Mouse (Mus musculus): ENCODE measurements around the gene Sdcbp2.
A peak's percentile ranks its signal among the peaks of the same experiment; 100 is the strongest.
"Not testable (repeated sequence)": the region's sequence is repeated elsewhere in the genome, so short reads cannot be mapped to it uniquely, and the experiment has no call there.

Sdcbp2 gene

GRCm38 (mm10) chr2:151573667-151574066 is 1.2 kb downstream of the Sdcbp2 start:
- no peak for DNase-seq

- no peak for DNase-seq
These were observed 2.2 kb downstream of the Sdcbp2 start for GRCm38 (mm10) chr2:151574607-151575006.

- DNase-seq, result peak; percentile 23 to 43
These were observed 2.8 kb downstream of the Sdcbp2 start for GRCm38 (mm10) chr2:151575119-151575698.

- DNase-seq, result peak; percentile 27 to 29
These were observed 3.4 kb downstream of the Sdcbp2 start for GRCm38 (mm10) chr2:151575699-151576389.

- no peak for DNase-seq
These were observed 6.8 kb downstream of the Sdcbp2 start for GRCm38 (mm10) chr2:151579183-151579582.

- DNase-seq, result no peak
These were observed 8.5 kb downstream of the Sdcbp2 start for GRCm38 (mm10) chr2:151580945-151581344.

GRCm38 (mm10) chr2:151585934-151586333 is 13.5 kb downstream of the Sdcbp2 start:
- no peak for DNase-seq

- DNase-seq, result no peak
These were observed 14.4 kb downstream of the Sdcbp2 start for GRCm38 (mm10) chr2:151586807-151587206.

GRCm38 (mm10) chr2:151587306-151587705 is 14.9 kb downstream of the Sdcbp2 start:
- no peak for DNase-seq

- DNase-seq, result no peak
These were observed 25.6 kb downstream of the Sdcbp2 start for GRCm38 (mm10) chr2:151598068-151598467.

- no peak for DNase-seq
These were observed 29.7 kb downstream of the Sdcbp2 start for GRCm38 (mm10) chr2:151602106-151602505.

- no peak for DNase-seq
These were observed 31.2 kb downstream of the Sdcbp2 start for GRCm38 (mm10) chr2:151603630-151604029.

- no peak for DNase-seq
These were observed 33.1 kb downstream of the Sdcbp2 start for GRCm38 (mm10) chr2:151605437-151605987.

GRCm38 (mm10) chr2:151608435-151608834 is 36.0 kb downstream of the Sdcbp2 start:
- DNase-seq, result no peak

GRCm38 (mm10) chr2:151609974-151610373 is 37.6 kb downstream of the Sdcbp2 start:
- no peak for DNase-seq

- not testable (repeated sequence) for DNase-seq
These were observed 43.4 kb downstream of the Sdcbp2 start for GRCm38 (mm10) chr2:151615779-151616178.

GRCm38 (mm10) chr2:151616551-151617329 is 44.3 kb downstream of the Sdcbp2 start:
- DNase-seq, result no peak

GRCm38 (mm10) chr2:151623776-151624175 is 51.4 kb downstream of the Sdcbp2 start:
- no peak for DNase-seq

GRCm38 (mm10) chr2:151626296-151626695 is 53.9 kb downstream of the Sdcbp2 start:
- DNase-seq, result no peak

- no peak for DNase-seq
These were observed 55.6 kb downstream of the Sdcbp2 start for GRCm38 (mm10) chr2:151628011-151628410.

- no peak for DNase-seq
These were observed 56.9 kb downstream of the Sdcbp2 start for GRCm38 (mm10) chr2:151629310-151629709.

GRCm38 (mm10) chr2:151631406-151632158 is 59.2 kb downstream of the Sdcbp2 start:
- DNase-seq, result no peak

Data from B cell, adult 2 months (primary cell).